Mouse (Mus musculus) myocyte (in vitro differentiated cells): ENCODE results near the gene Tmem87b. TPM values are rescaled to one million over a fixed set of nuclear protein-coding genes. Genes with fewer than 3 reads are reported as not detected.

Source experiments
- H3K27me3 ChIP-seq: one replicate; pipeline ENCODE4 v1.6.1; 2011; ENCODE audit not compliant: control insufficient read depth, insufficient read depth, insufficient read length
- H3K36me3 ChIP-seq: one replicate; pipeline ENCODE4 v1.6.1; 2011; ENCODE audit not compliant: control insufficient read depth, insufficient read depth
- H3K4me2 ChIP-seq: one replicate; pipeline ENCODE4 v1.6.1; 2011; ENCODE audit warnings: low read depth, control low read depth
- H3K4me3 ChIP-seq: one replicate; pipeline ENCODE4 v1.5.1; 2011; ENCODE audit warnings: mild to moderate bottlenecking, control low read depth, moderate library complexity
- H3K79me2 ChIP-seq: one replicate; pipeline ENCODE4 v1.6.1; 2011; ENCODE audit not compliant: control insufficient read depth, insufficient read depth
- H3ac ChIP-seq: one replicate; pipeline ENCODE4 v1.6.1; 2011; ENCODE audit not compliant: control insufficient read depth, insufficient read length
- CEBPB ChIP-seq: IDR thresholded peaks from 2 replicates; pipeline ENCODE4 v1.6.1; 2011; ENCODE audit warnings: mild to moderate bottlenecking, moderate library complexity; ENCODE audit not compliant: poor library complexity, insufficient read depth, severe bottlenecking
- E2F4 ChIP-seq: IDR thresholded peaks from one replicate; pipeline ENCODE4 v1.6.1; 2011; ENCODE audit warnings: mild to moderate bottlenecking, control low read depth, moderate library complexity; ENCODE audit not compliant: insufficient read depth
- MAX ChIP-seq: IDR thresholded peaks from one replicate; pipeline ENCODE4 v1.6.1; 2011; ENCODE audit warnings: low read depth, mild to moderate bottlenecking, control low read depth
- MYOD1 ChIP-seq, 3 experiments: IDR thresholded peaks; one replicate each; pipeline ENCODE4 v1.6.1; 2011; ENCODE audit warnings: control low read depth in 2 of 3, low read depth in 2 of 3, mild to moderate bottlenecking in 2 of 3, moderate library complexity in 1 of 3; ENCODE audit not compliant: insufficient read length in 2 of 3, control insufficient read depth in 1 of 3
- MYOG ChIP-seq, 3 experiments: IDR thresholded peaks; one replicate each; pipeline ENCODE4 v1.6.1; 2011; ENCODE audit warnings: control low read depth in 2 of 3, low read depth in 2 of 3, mild to moderate bottlenecking in 2 of 3; ENCODE audit not compliant: insufficient read length in 2 of 3, control insufficient read depth in 1 of 3, insufficient read depth in 1 of 3
- POLR2A ChIP-seq: IDR thresholded peaks from one replicate; pipeline ENCODE4 v1.6.1; 2011; ENCODE audit warnings: low read depth, mild to moderate bottlenecking, control low read depth, moderate library complexity; ENCODE audit not compliant: insufficient read length
- POLR2AphosphoS2 ChIP-seq: IDR thresholded peaks from one replicate; pipeline ENCODE4 v1.6.1; 2011; ENCODE audit warnings: low read depth, control low read depth; ENCODE audit not compliant: insufficient read length
- REST ChIP-seq: IDR thresholded peaks from one replicate; pipeline ENCODE4 v1.6.1; 2011; ENCODE audit warnings: mild to moderate bottlenecking, control low read depth, moderate library complexity; ENCODE audit not compliant: insufficient read depth, insufficient read length
- SRF ChIP-seq: IDR thresholded peaks from one replicate; pipeline ENCODE4 v1.6.1; 2011; ENCODE audit warnings: low read depth; ENCODE audit not compliant: control insufficient read depth, insufficient read length
- TCF12 ChIP-seq: IDR thresholded peaks from one replicate; pipeline ENCODE4 v1.6.1; 2011; ENCODE audit warnings: mild to moderate bottlenecking, control low read depth; ENCODE audit not compliant: poor library complexity, insufficient read depth, severe bottlenecking
- TCF3 ChIP-seq: IDR thresholded peaks from one replicate; pipeline ENCODE4 v1.6.1; 2011; ENCODE audit warnings: low read depth, control low read depth; ENCODE audit not compliant: insufficient read length
- USF1 ChIP-seq: IDR thresholded peaks from one replicate; pipeline ENCODE4 v1.6.1; 2011; ENCODE audit warnings: low read depth, mild to moderate bottlenecking, control low read depth, moderate library complexity
- polyA plus RNA-seq: library from polyadenylated mRNA; unstranded; fragments of >200 nt; fragmentation: generic; extraction: Trizol; gene quantifications from one replicate; pipeline ENCODE4 v1.2.1, GENCODE M21; 2012; ENCODE audit warnings: missing spikeins

Tmem87b gene
- polyA plus RNA-seq, 1 experiment: 5.4 TPM

GRCm38 (mm10) chr2:128902843-128903242 is 84.9 kb downstream of the Tmem87b start:
- Histone ChIP-seq H3K79me2 (no peaks in the 10 kb centered on the region), H3K27me3 (no peaks in the 10 kb centered on the region), H3K4me2 (no peak overlapping the region), H3K4me3 (no peak overlapping the region), H3K36me3 (no peaks in the 10 kb centered on the region), H3ac (no peak overlapping the region)
- no peak for TF ChIP-seq REST
- no peak for TF ChIP-seq TCF3
- no peak for TF ChIP-seq MAX
- no peak for TF ChIP-seq MYOG (IDR thresholded peaks at IDR 0.05; ENCODE audit: control insufficient read depth in 1 of 3, insufficient read depth in 1 of 3, insufficient read length in 2 of 3, low read depth in 2 of 3)
- no peak for TF ChIP-seq CEBPB
- TF ChIP-seq E2F4: no peak
- TF ChIP-seq POLR2AphosphoS2: no peak
- TF ChIP-seq MYOD1 (IDR thresholded peaks at IDR 0.05; ENCODE audit: control insufficient read depth in 1 of 3, insufficient read length in 2 of 3, low read depth in 2 of 3): no peak
- no peak for TF ChIP-seq TCF12
- TF ChIP-seq SRF: no peak

DNA sequence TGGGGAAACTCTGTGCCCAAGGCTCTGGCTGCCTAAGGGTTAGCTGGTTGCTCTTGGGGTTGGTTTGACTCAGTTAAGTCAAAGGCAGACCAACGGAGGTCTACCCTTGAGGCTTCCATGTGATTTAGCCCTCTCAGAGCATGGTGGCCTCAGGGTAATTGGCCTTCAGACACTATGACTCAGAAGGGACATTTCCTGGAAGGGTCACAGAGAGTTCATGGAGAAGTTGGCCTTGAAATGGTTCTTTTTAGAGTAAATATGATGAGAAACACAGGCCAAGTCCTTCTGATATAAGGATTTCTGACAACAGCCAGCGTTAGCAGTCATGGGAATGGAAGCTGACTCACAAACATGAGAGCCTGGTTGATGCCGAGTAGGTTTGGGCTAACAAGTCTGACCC is 85.7 kb downstream of the Tmem87b start:
- no peak overlapping the region for H3ac ChIP-seq
- H3K79me2 ChIP-seq: no peaks in the 10 kb centered on the region
- H3K36me3 ChIP-seq: no peaks in the 10 kb centered on the region
- TF ChIP-seq MYOG (IDR thresholded peaks at IDR 0.05; ENCODE audit: control insufficient read depth in 1 of 3, insufficient read depth in 1 of 3, insufficient read length in 2 of 3, low read depth in 2 of 3): no peak
- no peak for TF ChIP-seq REST
- TF ChIP-seq TCF3: no peak
- TF ChIP-seq USF1: no peak
- TF ChIP-seq TCF12: no peak
- no peak for TF ChIP-seq MYOD1 (IDR thresholded peaks at IDR 0.05; ENCODE audit: control insufficient read depth in 1 of 3, insufficient read length in 2 of 3, low read depth in 2 of 3)
- no peak for TF ChIP-seq POLR2A
- TF ChIP-seq CEBPB: no peak
- TF ChIP-seq SRF: no peak
- TF ChIP-seq MAX: no peak
- no peak for TF ChIP-seq E2F4
- no peak overlapping the region for H3K4me3 ChIP-seq
- no peaks in the 10 kb centered on the region for H3K27me3 ChIP-seq
- no peak overlapping the region for H3K4me2 ChIP-seq

Other genes starting within 250 kb of the Tmem87b start
- gene Spdye4c, start 226.9 kb upstream of the Tmem87b start, polyA plus RNA-seq: not detected
- 36.4 TPM for gene Anapc1, start 130.7 kb upstream of the Tmem87b start, polyA plus RNA-seq
- 0.89 TPM for gene Mertk, start 119.2 kb upstream of the Tmem87b start, polyA plus RNA-seq
- gene Fbln7, start 44.9 kb downstream of the Tmem87b start, polyA plus RNA-seq: 0.19 TPM
- 1.8 TPM for gene Zc3h8, start 126.0 kb downstream of the Tmem87b start, polyA plus RNA-seq
- 1.6 TPM for gene Zc3h6, start 149.3 kb downstream of the Tmem87b start, polyA plus RNA-seq
- 2.8 TPM for gene Gm10762, start 149.6 kb downstream of the Tmem87b start, polyA plus RNA-seq
- 0.06 TPM for gene Vinac1, start 230.1 kb downstream of the Tmem87b start, polyA plus RNA-seq
- gene Ttl, start 247.8 kb downstream of the Tmem87b start, polyA plus RNA-seq: 9.9 TPM